Mouse (Mus musculus): ENCODE data around the gene Etnk2. TPM values are rescaled to one million over a fixed set of nuclear protein-coding genes. Genes with fewer than 3 reads are reported as not detected.
"Not testable (repeated sequence)": the region's sequence is repeated elsewhere in the genome, so short reads cannot be mapped to it uniquely, and the experiment has no call there.

Gene Etnk2
- polyA plus RNA-seq, 1 experiment from 2014 or later: 1.3 TPM

- Histone ChIP-seq H3K9ac (no peak overlapping the region), H3K27me3 (peaks cover 36% of the 10 kb centered on the region)
- 20% methylated on average over 7 of the region's 7 CpGs for WGBS
Observed at GRCm38 (mm10) chr1:133329638-133329964, 33.8 kb upstream of the Etnk2 start.

GRCm38 (mm10) chr1:133331142-133331541 is 32.2 kb upstream of the Etnk2 start:
- Histone ChIP-seq H3K4me2 (no peak overlapping the region), H3K9ac (no peak overlapping the region), H3K4me3 (no peak overlapping the region), H3K27ac (no peak overlapping the region), H3K36me3 (no peaks in the 10 kb centered on the region), H3K4me1 (peaks cover 9% of the 10 kb centered on the region; the same call in 1 of the 2 replicates), H3K27me3 (peaks cover 36% of the 10 kb centered on the region), H3K9me3 (no peaks in the 10 kb centered on the region)
- 85% methylated on average over 3 of the region's 3 CpGs for WGBS
- no peak for ATAC-seq (ENCODE audit: insufficient number of reproducible peaks, low FRiP score, low TSS enrichment, low read depth)

More at GRCm38 (mm10) chr1:133329638-133329964, 33.8 kb upstream of the Etnk2 start:
- Histone ChIP-seq H3K9me3 (no peaks in the 10 kb centered on the region), H3K4me2 (peak overlapping the region; percentile 50), H3K4me3 (peak overlapping the region; percentile 28), H3K27ac (no peak overlapping the region), H3K36me3 (no peaks in the 10 kb centered on the region), H3K4me1 (peaks cover 9% of the 10 kb centered on the region; the same call in 1 of the 2 replicates)
- no peak for ATAC-seq (ENCODE audit: insufficient number of reproducible peaks, low FRiP score, low TSS enrichment, low read depth)

DNA sequence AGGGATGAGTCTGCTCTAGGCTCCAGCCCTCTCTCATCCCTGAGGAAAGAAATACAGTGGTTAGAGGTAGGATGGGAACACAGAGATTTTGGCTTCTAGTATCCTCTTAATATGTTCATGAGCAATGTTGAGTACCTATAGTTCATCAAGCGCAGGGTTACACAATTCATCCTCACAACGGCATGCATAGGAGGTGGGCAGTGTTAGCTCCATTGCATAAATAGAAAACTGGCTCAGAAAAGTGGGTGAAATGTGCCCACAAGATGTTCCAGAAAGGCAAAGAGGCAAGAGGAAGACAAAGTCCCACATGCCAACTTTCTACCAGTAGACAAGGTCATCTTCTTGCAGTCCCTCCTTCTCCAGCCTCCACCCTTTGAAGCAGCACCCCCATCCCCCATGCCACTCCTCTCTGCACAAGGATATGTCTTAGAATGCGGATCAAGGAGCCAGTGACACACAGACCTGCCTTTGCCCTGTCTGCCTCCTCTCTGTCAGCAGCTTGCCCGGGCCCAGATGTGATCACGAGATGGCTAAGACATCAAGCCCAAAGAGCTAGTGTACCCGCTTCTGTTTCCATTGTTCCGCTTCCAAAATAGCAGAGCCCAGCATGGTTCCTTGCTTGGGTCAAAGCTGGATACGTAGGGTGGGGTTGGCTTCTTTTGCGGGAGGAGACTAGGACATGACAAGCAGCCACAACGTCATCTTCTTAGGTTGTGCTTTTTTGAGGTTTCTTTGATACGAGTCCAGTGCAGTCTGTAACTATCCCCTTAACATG is 30.5 kb upstream of the Etnk2 start:
- H3K4me3 ChIP-seq: no peak overlapping the region
- H3K4me2 ChIP-seq: no peak overlapping the region
- H3K9ac ChIP-seq: no peak overlapping the region
- H3K36me3 ChIP-seq: no peaks in the 10 kb centered on the region
- no peak overlapping the region for H3K27ac ChIP-seq
- H3K4me1 ChIP-seq: peaks cover 9% of the 10 kb centered on the region; the same call in 1 of the 2 replicates
- WGBS: 90% methylated on average over 11 of the region's 11 CpGs
- H3K9me3 ChIP-seq: no peaks in the 10 kb centered on the region
- no peak for ATAC-seq (ENCODE audit: insufficient number of reproducible peaks, low FRiP score, low TSS enrichment, low read depth)
- peaks cover 35% of the 10 kb centered on the region for H3K27me3 ChIP-seq

- ATAC-seq (ENCODE audit: insufficient number of reproducible peaks, low FRiP score, low TSS enrichment, low read depth): no peak
- Histone ChIP-seq H3K9me3 (no peaks in the 10 kb centered on the region), H3K9ac (no peak overlapping the region), H3K27ac (no peak overlapping the region), H3K27me3 (peaks cover 24% of the 10 kb centered on the region), H3K4me2 (no peak overlapping the region), H3K4me1 (peaks cover 7% of the 10 kb centered on the region; the same call in 1 of the 2 replicates), H3K4me3 (no peak overlapping the region), H3K36me3 (no peaks in the 10 kb centered on the region)
- 88% methylated on average over 6 of the region's 6 CpGs for WGBS
Observed at GRCm38 (mm10) chr1:133333937-133334336, 29.4 kb upstream of the Etnk2 start.

- ATAC-seq (ENCODE audit: insufficient number of reproducible peaks, low FRiP score, low TSS enrichment, low read depth); H3K9ac ChIP-seq; H3K27ac ChIP-seq; H3K27me3 ChIP-seq; H3K36me3 ChIP-seq; H3K9me3 ChIP-seq; H3K4me2 ChIP-seq; H3K4me3 ChIP-seq; H3K4me1 ChIP-seq: not testable (repeated sequence)
- WGBS: 66% methylated on average over 1 of the region's 1 CpGs
Observed at GRCm38 (mm10) chr1:133340403-133340802, 23.0 kb upstream of the Etnk2 start.

GRCm38 (mm10) chr1:133344357-133344756 is 19.0 kb upstream of the Etnk2 start:
- no peaks in the 10 kb centered on the region for H3K4me1 ChIP-seq
- no peaks in the 10 kb centered on the region for H3K27me3 ChIP-seq
- H3K9me3 ChIP-seq: no peaks in the 10 kb centered on the region
- no peak overlapping the region for H3K27ac ChIP-seq
- H3K4me3 ChIP-seq: no peak overlapping the region
- ATAC-seq (ENCODE audit: insufficient number of reproducible peaks, low FRiP score, low TSS enrichment, low read depth): no peak
- no peak overlapping the region for H3K4me2 ChIP-seq
- 83% methylated on average over 2 of the region's 2 CpGs for WGBS
- no peak overlapping the region for H3K9ac ChIP-seq
- H3K36me3 ChIP-seq: no peaks in the 10 kb centered on the region

GRCm38 (mm10) chr1:133346531-133346930 is 16.8 kb upstream of the Etnk2 start:
- Histone ChIP-seq H3K9me3 (no peaks in the 10 kb centered on the region), H3K27ac (no peak overlapping the region), H3K4me1 (no peaks in the 10 kb centered on the region), H3K4me2 (no peak overlapping the region), H3K4me3 (no peak overlapping the region), H3K9ac (no peak overlapping the region), H3K36me3 (no peaks in the 10 kb centered on the region), H3K27me3 (no peaks in the 10 kb centered on the region)
- ATAC-seq (ENCODE audit: insufficient number of reproducible peaks, low FRiP score, low TSS enrichment, low read depth): no peak
- 70% methylated on average over 9 of the region's 9 CpGs for WGBS

GRCm38 (mm10) chr1:133347226-133347625 is 16.1 kb upstream of the Etnk2 start:
- 64% methylated on average over 3 of the region's 3 CpGs for WGBS
- Histone ChIP-seq H3K27ac (no peak overlapping the region), H3K4me3 (no peak overlapping the region), H3K9me3 (no peaks in the 10 kb centered on the region), H3K9ac (no peak overlapping the region), H3K4me2 (no peak overlapping the region), H3K4me1 (no peaks in the 10 kb centered on the region), H3K36me3 (no peaks in the 10 kb centered on the region), H3K27me3 (peaks cover 1% of the 10 kb centered on the region; the same call in 1 of the 2 replicates)
- ATAC-seq (ENCODE audit: insufficient number of reproducible peaks, low FRiP score, low TSS enrichment, low read depth): no peak

DNA sequence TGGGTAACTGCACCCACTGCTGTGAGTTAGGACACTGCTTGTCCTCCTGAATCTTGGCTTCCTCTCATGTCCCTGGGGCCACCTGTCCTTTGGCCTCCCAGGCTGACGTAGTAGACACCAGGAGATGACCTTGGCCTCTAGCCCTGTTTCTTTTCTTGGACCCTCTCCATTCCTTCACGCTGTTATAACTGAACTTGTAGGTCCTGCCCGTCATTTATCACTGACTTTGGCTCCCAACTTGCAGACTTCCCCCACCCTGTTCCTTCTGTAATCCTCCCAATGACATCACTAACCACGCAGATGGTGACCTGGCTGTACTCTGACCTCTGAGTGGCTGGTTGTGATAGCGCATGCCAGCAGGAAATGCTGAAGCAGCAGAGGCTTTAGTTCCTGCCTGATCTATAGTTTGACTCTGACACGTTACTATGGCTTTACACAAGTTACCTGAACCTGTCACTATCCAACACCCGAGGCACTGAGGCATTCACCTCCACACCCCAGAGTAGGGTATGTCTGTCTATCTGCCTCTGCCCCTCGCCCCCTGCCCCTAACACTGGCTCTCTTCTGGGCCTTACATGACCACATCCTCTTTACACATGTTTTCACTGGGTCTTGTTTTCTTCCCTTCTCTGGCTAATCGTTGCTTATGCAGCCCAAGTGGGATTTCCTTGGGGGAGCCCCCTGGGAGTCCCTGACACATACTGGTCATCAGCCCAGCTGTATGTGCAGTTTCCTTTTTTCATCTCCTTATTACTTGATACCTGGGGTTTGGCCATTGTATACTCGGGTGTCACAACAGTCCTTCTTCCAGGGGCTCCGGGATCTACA is 15.5 kb upstream of the Etnk2 start:
- WGBS: 74% methylated on average over 11 of the region's 11 CpGs
- H3K4me2 ChIP-seq: no peak overlapping the region
- peaks cover 4% of the 10 kb centered on the region; the same call in 1 of the 2 replicates for H3K27me3 ChIP-seq
- ATAC-seq (ENCODE audit: insufficient number of reproducible peaks, low FRiP score, low TSS enrichment, low read depth): no peak
- no peaks in the 10 kb centered on the region for H3K36me3 ChIP-seq
- no peaks in the 10 kb centered on the region for H3K4me1 ChIP-seq
- H3K9me3 ChIP-seq: no peaks in the 10 kb centered on the region
- H3K27ac ChIP-seq: no peak overlapping the region
- H3K4me3 ChIP-seq: no peak overlapping the region
- H3K9ac ChIP-seq: no peak overlapping the region

DNA sequence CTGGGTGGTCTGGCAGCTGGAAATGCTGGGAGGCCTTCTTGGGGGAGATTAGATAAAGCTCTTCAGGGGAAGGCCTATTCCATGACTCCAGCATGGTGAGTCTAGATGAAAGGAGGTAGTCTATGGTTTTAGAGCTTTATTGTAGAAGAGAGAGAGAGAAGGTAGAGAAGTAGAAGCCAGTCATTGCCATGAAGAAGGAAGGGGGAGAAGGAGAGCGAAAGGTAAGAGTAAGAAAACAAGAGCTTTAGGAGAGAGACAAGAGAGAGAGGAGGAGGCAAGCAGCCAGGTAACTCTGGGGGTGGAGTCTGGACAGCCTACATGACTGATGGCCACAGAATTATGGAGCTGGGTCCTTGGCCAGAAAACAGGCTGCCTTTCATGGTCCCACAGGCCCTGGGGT is 13.2 kb upstream of the Etnk2 start, which contains the start of gene Ren1:
Gene Ren1, plus strand, starts transcription at position 301 of the 400 bp plus-strand sequence.
- no peak for ATAC-seq (ENCODE audit: insufficient number of reproducible peaks, low FRiP score, low TSS enrichment, low read depth)
- Histone ChIP-seq H3K4me2 (no peak within 1 kb of the TSS), H3K9ac (no peak within 1 kb of the TSS), H3K4me3 (no peak within 1 kb of the TSS), H3K36me3 (no peaks in the 10 kb centered on the region), H3K9me3 (no peaks in the 10 kb centered on the region), H3K27me3 (peaks cover 4% of the 10 kb centered on the region; the same call in 1 of the 2 replicates), H3K4me1 (no peaks in the 10 kb centered on the region), H3K27ac (no peak within 1 kb of the TSS)
- 97% methylated on average over 1 of the region's 1 CpGs for WGBS

DNA sequence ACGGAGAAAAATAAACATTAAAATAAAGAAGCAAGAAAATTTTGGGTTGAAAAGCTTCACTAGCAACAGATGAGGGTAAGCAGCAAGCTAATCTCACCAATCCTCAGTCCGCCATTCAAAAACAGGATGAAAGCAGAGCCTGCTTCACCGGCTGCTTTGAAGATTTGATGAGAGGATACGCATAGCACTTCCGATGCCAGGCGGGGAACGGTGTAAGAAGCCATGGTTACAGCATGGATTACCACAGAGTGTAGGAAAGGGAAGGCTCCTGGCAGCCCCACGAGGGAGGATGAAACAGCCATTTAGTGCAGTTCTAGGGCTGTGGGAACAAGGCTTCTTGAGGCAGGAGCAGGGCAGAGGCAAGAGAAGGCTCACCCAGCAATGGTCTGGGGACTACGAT is 11.6 kb upstream of the Etnk2 start:
- H3K9me3 ChIP-seq: no peaks in the 10 kb centered on the region
- no peak overlapping the region for H3K27ac ChIP-seq
- H3K9ac ChIP-seq: no peak overlapping the region
- peaks cover 4% of the 10 kb centered on the region; the same call in 1 of the 2 replicates for H3K27me3 ChIP-seq
- H3K4me2 ChIP-seq: no peak overlapping the region
- H3K4me1 ChIP-seq: no peaks in the 10 kb centered on the region
- WGBS: 38% methylated on average over 9 of the region's 9 CpGs
- no peak overlapping the region for H3K4me3 ChIP-seq
- no peaks in the 10 kb centered on the region for H3K36me3 ChIP-seq
- no peak for ATAC-seq (ENCODE audit: insufficient number of reproducible peaks, low FRiP score, low TSS enrichment, low read depth)

DNA sequence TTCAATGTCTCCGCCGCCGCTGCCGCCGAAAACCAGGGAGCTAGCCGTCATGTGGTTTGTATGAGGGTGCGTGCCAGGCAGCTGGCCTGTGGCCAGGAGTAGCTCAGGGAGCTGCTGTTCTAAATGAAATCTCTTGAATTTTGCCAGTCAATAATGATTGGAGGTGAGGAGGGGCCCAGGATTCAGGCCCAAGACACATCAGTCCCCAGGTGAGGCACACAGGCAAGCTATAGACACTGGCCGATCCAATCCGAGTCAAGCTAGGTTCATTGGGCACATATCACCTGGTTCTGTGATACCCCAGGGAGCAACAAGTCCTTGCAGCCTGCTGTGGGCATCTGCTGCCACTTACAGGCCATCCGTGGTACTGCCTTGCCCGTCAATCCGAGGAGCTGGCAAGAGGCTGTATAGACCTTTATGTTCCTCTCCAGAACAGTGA is 10.0 kb upstream of the Etnk2 start:
- Histone ChIP-seq H3K36me3 (no peaks in the 10 kb centered on the region), H3K4me1 (no peaks in the 10 kb centered on the region), H3K4me3 (no peak overlapping the region), H3K27ac (no peak overlapping the region), H3K4me2 (no peak overlapping the region), H3K27me3 (peaks cover 4% of the 10 kb centered on the region), H3K9me3 (no peaks in the 10 kb centered on the region), H3K9ac (no peak overlapping the region)
- ATAC-seq (ENCODE audit: insufficient number of reproducible peaks, low FRiP score, low TSS enrichment, low read depth): no peak
- WGBS: 39% methylated on average over 12 of the region's 12 CpGs

Data from limb, embryonic 15.5 days (tissue).